Mouse (Mus musculus) CD4-positive, CD25-positive, alpha-beta regulatory T cell, adult 2 months (primary cell): ENCODE measurements around the gene Npas2.

ENCODE experiments used
- DNase-seq: peaks from one replicate; pipeline ENCODE4 v3.0.0-alpha.2; 2012; ENCODE audit warnings: low read depth, low spot score

The Npas2 gene

GRCm38 (mm10) chr1:39410085-39410821 lies 216.7 kb downstream of the Npas2 start:
- DNase-seq, result no peak
